Mouse (Mus musculus) kidney, postnatal 0 days (tissue): Measurements from ENCODE around the gene Kif13a. TPM values are rescaled to one million over a fixed set of nuclear protein-coding genes. Genes with fewer than 3 reads are reported as not detected.

Experiments used
- ATAC-seq: fragments of 200-750 bp; cut with Nextera tagmentation; replicated peaks from 2 replicates; pipeline ENCODE4 v1.8.0; 2017; ENCODE audit warnings: low read depth, moderate number of reproducible peaks, moderate TSS enrichment, moderate library complexity; ENCODE audit not compliant: low FRiP score
- DNase-seq: peaks from one replicate; pipeline ENCODE4 v3.0.0-alpha.2; 2016; ENCODE audit warnings: low spot score
- H3K27ac ChIP-seq: fragments of 300-500 bp; sonication (generic); 2 replicates; pipeline ENCODE4 v1.5.1; 2014; ENCODE audit warnings: mild to moderate bottlenecking
- H3K27me3 ChIP-seq: fragments of 300-500 bp; sonication (generic); 2 replicates; pipeline ENCODE4 v1.6.1; 2014; ENCODE audit warnings: low read length, mixed read lengths; ENCODE audit not compliant: insufficient read depth
- H3K36me3 ChIP-seq: fragments of 300-500 bp; sonication (generic); 2 replicates; pipeline ENCODE4 v1.6.1; 2014; ENCODE audit warnings: low read length, mixed read lengths; ENCODE audit not compliant: insufficient read depth
- H3K4me1 ChIP-seq: fragments of 300-500 bp; sonication (generic); replicated peaks from 2 replicates; pipeline ENCODE4 v1.6.1; 2014; ENCODE audit warnings: antibody characterized with exemption, low read length, mixed read lengths; ENCODE audit not compliant: insufficient read depth
- H3K4me2 ChIP-seq: fragments of 300-500 bp; sonication (generic); 2 replicates; pipeline ENCODE4 v1.6.1; 2014; ENCODE audit warnings: mild to moderate bottlenecking, low read length, moderate library complexity, mixed read lengths
- H3K4me3 ChIP-seq: fragments of 300-500 bp; sonication (generic); replicated peaks from 2 replicates; pipeline ENCODE4 v1.5.1; 2014; ENCODE audit warnings: low read depth, low read length
- H3K9ac ChIP-seq: fragments of 300-500 bp; sonication (generic); 2 replicates; pipeline ENCODE4 v1.6.1; 2014; ENCODE audit warnings: low read depth, low read length
- H3K9me3 ChIP-seq: fragments of 300-500 bp; sonication (generic); replicated peaks from 2 replicates; pipeline ENCODE4 v1.6.1; 2016; ENCODE audit warnings: low read length, inconsistent platforms, mixed read lengths
- CTCF ChIP-seq: IDR thresholded peaks from 2 replicates; pipeline ENCODE4 v1.5.1; 2016; ENCODE audit warnings: antibody characterized with exemption, low read depth, mild to moderate bottlenecking, moderate library complexity
- WGBS: fragments of 180-500 bp; shearing (Covaris S2); extraction: QIAGEN DNeasy Blood & Tissue Kit; methylation state at CpG from one replicate; pipeline ENCODE4 v1.1.7; 2014; 5-methylcytosine and 5-hydroxymethylcytosine counted together
- polyA plus RNA-seq: library from polyadenylated mRNA; unstranded; fragments of >200 nt; fragmentation: Nextera tagmentation; extraction: Ambion mirVana; gene quantifications from 2 replicates; pipeline ENCODE4 v1.2.1, GENCODE M21; 2015

The Kif13a gene
- polyA plus RNA-seq: 11.2 and 13.1 TPM in 2 replicates

GRCm38 (mm10) chr13:46929719-46930658, at the start of gene Kif13a:
Kif13a (minus strand) TSS chr13:46929867.
- Histone ChIP-seq H3K4me2 (peak within 1 kb of the TSS; percentile 96), H3K36me3 (no peaks in the 10 kb centered on the region), H3K4me3 (peak within 1 kb of the TSS; percentile 86), H3K27me3 (no peaks in the 10 kb centered on the region), H3K4me1 (no peaks in the 10 kb centered on the region), H3K27ac (peak within 1 kb of the TSS; percentile 98), H3K9ac (peak within 1 kb of the TSS; percentile 89), H3K9me3 (no peaks in the 10 kb centered on the region)
- ATAC-seq: peak; percentile 71
- TF ChIP-seq CTCF: peak; percentile 38; the same call in 1 of the 2 replicates
- peak; percentile 96 for DNase-seq
- WGBS: under 1% methylated on average over 78 of the region's 96 CpGs

DNA sequence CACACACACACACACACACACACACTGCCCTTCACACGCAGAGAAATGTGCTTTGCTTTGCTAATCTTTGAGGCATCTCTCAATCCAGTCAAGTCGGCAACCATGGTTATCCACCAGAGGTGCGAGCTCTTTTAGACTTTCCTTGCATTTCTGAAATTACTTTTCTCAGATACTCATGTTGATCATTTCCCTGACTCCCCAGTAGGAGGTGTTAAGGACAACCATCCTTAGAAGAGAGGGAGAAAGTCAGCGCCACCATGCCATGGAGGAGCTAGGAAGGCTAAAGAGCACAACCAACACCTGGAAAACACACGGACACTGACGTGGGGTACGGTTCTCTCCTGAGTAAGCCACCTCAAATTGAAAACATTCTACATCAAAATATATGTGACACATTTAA, 46.9 kb upstream of the Kif13a start:
- Histone ChIP-seq H3K9ac (no peak overlapping the region), H3K27ac (no peak overlapping the region), H3K4me2 (no peak overlapping the region), H3K9me3 (no peaks in the 10 kb centered on the region), H3K27me3 (no peaks in the 10 kb centered on the region), H3K36me3 (no peaks in the 10 kb centered on the region), H3K4me3 (no peak overlapping the region), H3K4me1 (no peaks in the 10 kb centered on the region)
- ATAC-seq: no peak
- peak; percentile 26; the same call in 1 of the 2 replicates for TF ChIP-seq CTCF
- no peak for DNase-seq
- WGBS: 86% methylated on average over 7 of the region's 7 CpGs

DNA sequence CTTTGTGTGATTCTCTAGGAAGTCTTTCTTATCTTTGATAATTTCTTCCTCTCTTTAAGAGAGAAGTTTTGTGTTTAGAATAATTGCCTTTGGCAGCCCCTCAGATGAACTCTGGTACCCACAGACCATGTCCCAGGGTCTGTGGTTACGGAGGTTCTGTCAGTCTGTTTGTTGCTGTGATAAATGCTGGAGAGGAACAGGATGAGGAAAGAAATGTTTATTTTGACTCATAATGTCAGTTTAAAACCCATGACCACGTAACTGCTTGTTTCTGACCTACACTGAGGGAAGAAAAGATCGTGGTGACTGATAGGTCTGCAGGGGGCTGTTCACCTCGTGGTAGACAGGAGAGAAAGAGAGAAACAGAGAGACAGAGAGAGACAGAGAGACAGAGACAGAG, 46.3 kb upstream of the Kif13a start:
- H3K9me3 ChIP-seq: no peaks in the 10 kb centered on the region
- no peaks in the 10 kb centered on the region for H3K27me3 ChIP-seq
- WGBS: 36% methylated on average over 4 of the region's 4 CpGs
- H3K4me2 ChIP-seq: no peak overlapping the region
- H3K9ac ChIP-seq: no peak overlapping the region
- no peak overlapping the region for H3K4me3 ChIP-seq
- H3K36me3 ChIP-seq: no peaks in the 10 kb centered on the region
- no peak for DNase-seq
- ATAC-seq: no peak
- H3K27ac ChIP-seq: no peak overlapping the region
- TF ChIP-seq CTCF: no peak
- H3K4me1 ChIP-seq: no peaks in the 10 kb centered on the region

DNA sequence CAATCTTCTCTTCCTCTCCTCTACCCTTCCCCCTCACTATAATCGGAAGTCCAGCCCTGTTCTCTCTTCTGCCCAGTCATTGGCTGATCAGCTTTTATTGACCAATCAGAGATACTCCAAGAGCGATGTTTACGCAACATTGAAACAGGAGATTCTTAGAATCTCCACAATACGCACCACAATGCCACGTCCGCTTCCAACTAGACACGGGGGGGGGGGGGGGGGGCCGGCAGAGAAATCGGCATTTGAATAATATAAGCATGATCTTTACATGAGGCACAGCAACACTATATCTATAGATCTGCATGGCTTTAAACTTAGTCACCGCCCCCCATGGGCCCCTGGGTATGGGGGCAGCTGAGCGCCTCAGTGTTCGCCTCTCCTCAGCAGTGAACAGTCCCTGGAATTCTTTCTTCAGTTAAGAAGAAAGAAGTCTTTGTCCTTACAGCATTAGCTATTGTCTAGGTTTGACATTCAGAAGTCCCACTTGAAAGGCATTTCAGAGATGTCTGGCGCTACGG, 45.4 kb upstream of the Kif13a start:
- H3K27me3 ChIP-seq: no peaks in the 10 kb centered on the region
- H3K4me2 ChIP-seq: no peak overlapping the region
- DNase-seq: no peak
- no peak overlapping the region for H3K9ac ChIP-seq
- H3K9me3 ChIP-seq: no peaks in the 10 kb centered on the region
- H3K4me1 ChIP-seq: no peaks in the 10 kb centered on the region
- no peak overlapping the region for H3K27ac ChIP-seq
- WGBS: 65% methylated on average over 14 of the region's 14 CpGs
- no peaks in the 10 kb centered on the region for H3K36me3 ChIP-seq
- TF ChIP-seq CTCF: no peak
- no peak for ATAC-seq
- no peak overlapping the region for H3K4me3 ChIP-seq

DNA sequence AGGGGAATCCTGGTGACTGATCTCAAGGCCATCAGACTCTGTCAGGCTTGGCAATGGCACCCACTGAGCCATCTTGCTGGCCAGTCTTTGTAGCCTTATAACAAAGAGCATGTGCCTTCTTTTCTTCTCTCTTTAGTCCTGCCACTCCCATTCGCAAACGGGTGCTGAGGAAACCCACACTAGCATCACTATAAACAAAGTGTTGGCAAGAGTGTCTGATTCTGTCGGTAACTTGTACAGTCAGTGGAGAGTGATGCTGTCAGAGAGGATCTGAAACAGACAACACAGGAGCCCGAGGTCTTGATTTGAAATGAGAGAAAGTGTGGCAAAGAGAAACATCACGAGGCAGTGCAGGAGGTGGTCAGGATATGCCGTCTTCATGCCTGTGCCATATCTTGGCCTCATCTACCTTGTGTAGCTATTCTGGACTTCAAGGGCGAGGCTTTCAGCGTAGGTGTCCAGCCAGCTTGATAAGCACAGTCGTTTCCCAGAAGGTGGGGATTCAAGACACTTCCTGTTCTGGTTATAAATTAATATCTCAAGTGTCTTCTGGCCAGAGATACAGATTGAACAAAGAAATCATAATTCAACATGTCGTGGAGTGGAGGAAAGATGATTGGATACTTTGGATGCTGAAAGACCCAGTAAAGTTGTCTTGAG, 40.7 kb upstream of the Kif13a start:
- TF ChIP-seq CTCF: no peak
- Histone ChIP-seq H3K27ac (no peak overlapping the region), H3K4me1 (0 out of 2 replicates have a peak, but pooled peaks cover 5% of the 10 kb centered on the region), H3K36me3 (no peaks in the 10 kb centered on the region), H3K27me3 (no peaks in the 10 kb centered on the region), H3K4me3 (no peak overlapping the region), H3K9me3 (no peaks in the 10 kb centered on the region), H3K4me2 (no peak overlapping the region), H3K9ac (no peak overlapping the region)
- DNase-seq: no peak
- ATAC-seq: no peak
- WGBS: 66% methylated on average over 10 of the region's 10 CpGs

DNA sequence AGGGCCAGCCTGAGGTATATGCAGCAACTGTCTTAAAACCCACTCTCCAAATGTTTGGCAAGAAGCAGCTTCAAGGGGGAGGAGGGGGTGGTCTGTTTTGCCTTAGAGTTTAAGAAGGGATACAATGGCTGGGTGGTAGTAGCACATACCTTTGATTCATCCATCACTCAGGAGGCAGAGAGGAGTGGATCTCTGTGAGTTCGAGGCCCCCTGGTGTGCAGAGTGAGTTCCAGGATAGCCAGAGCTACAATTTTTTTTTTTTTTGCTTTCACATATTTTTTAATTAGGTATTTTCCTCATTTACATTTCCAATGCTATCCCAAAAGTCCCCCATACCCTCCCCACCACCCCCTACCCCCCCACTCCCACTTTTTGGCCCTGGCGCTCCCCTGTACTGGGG, 39.0 kb upstream of the Kif13a start:
- WGBS: 80% methylated on average over 2 of the region's 2 CpGs

More for the DNA sequence above, 39.0 kb upstream of the Kif13a start:
- H3K9ac ChIP-seq: no peak overlapping the region
- no peak overlapping the region for H3K4me3 ChIP-seq
- H3K4me1 ChIP-seq: 0 out of 2 replicates have a peak, but pooled peaks cover 5% of the 10 kb centered on the region
- H3K4me2 ChIP-seq: no peak overlapping the region
- DNase-seq (no peak), ATAC-seq (no peak)
- H3K27me3 ChIP-seq: no peaks in the 10 kb centered on the region
- no peaks in the 10 kb centered on the region for H3K9me3 ChIP-seq
- H3K36me3 ChIP-seq: no peaks in the 10 kb centered on the region
- no peak overlapping the region for H3K27ac ChIP-seq
- peak; percentile 33; the same call in 1 of the 2 replicates for TF ChIP-seq CTCF
